Mouse (Mus musculus): ENCODE results near the gene Wscd1. TPM values are rescaled to one million over a fixed set of nuclear protein-coding genes. Genes with fewer than 3 reads are reported as not detected.
"Not testable (repeated sequence)": the region's sequence is repeated elsewhere in the genome, so short reads cannot be mapped to it uniquely, and the experiment has no call there.

Wscd1 gene
- polyA plus RNA-seq, 1 experiment from 2014 or later: 14.5 TPM

GRCm38 (mm10) chr11:71811828-71812227, 62.1 kb downstream of the Wscd1 start:
- no peak for ATAC-seq (replicated peaks; ENCODE audit: low FRiP score)
- Histone ChIP-seq H3K4me1 (no peaks in the 10 kb centered on the region), H3K4me3 (replicated peaks) (no peak overlapping the region), H3K36me3 (no peaks in the 10 kb centered on the region), H3K27ac (no peak overlapping the region), H3K4me2 (no peak overlapping the region), H3K9ac (no peak overlapping the region), H3K9me3 (replicated peaks) (no peaks in the 10 kb centered on the region), H3K27me3 (no peaks in the 10 kb centered on the region)
- 73% methylated on average over 2 of the region's 2 CpGs for WGBS

GRCm38 (mm10) chr11:71812921-71813320, 63.2 kb downstream of the Wscd1 start:
- WGBS: 85% methylated on average over 7 of the region's 7 CpGs
- Histone ChIP-seq H3K36me3 (no peaks in the 10 kb centered on the region), H3K4me2 (no peak overlapping the region), H3K4me3 (replicated peaks) (no peak overlapping the region), H3K9me3 (replicated peaks) (no peaks in the 10 kb centered on the region), H3K4me1 (no peaks in the 10 kb centered on the region), H3K9ac (no peak overlapping the region), H3K27me3 (no peaks in the 10 kb centered on the region), H3K27ac (no peak overlapping the region)
- ATAC-seq (replicated peaks; ENCODE audit: low FRiP score): no peak

- no peak overlapping the region for H3K27ac ChIP-seq
- H3K4me2 ChIP-seq: no peak overlapping the region
- H3K27me3 ChIP-seq: no peaks in the 10 kb centered on the region
- H3K4me1 ChIP-seq: no peaks in the 10 kb centered on the region
- no peaks in the 10 kb centered on the region for H3K36me3 ChIP-seq
- WGBS: 70% methylated on average over 7 of the region's 7 CpGs
- no peak overlapping the region for H3K9ac ChIP-seq
- no peaks in the 10 kb centered on the region for H3K9me3 ChIP-seq (replicated peaks)
- no peak for ATAC-seq (replicated peaks; ENCODE audit: low FRiP score)
- H3K4me3 ChIP-seq (replicated peaks): no peak overlapping the region
Observed at GRCm38 (mm10) chr11:71814511-71814910, 64.8 kb downstream of the Wscd1 start.

GRCm38 (mm10) chr11:71815326-71815725, 65.6 kb downstream of the Wscd1 start:
- H3K4me1 ChIP-seq: no peaks in the 10 kb centered on the region
- H3K36me3 ChIP-seq: no peaks in the 10 kb centered on the region
- H3K27ac ChIP-seq: no peak overlapping the region
- H3K4me2 ChIP-seq: no peak overlapping the region
- H3K9me3 ChIP-seq (replicated peaks): no peaks in the 10 kb centered on the region
- 75% methylated on average over 6 of the region's 6 CpGs for WGBS
- no peak for ATAC-seq (replicated peaks; ENCODE audit: low FRiP score)
- no peak overlapping the region for H3K4me3 ChIP-seq (replicated peaks)
- H3K9ac ChIP-seq: no peak overlapping the region
- H3K27me3 ChIP-seq: no peaks in the 10 kb centered on the region

- no peak overlapping the region for H3K4me3 ChIP-seq (replicated peaks)
- no peak overlapping the region for H3K9ac ChIP-seq
- H3K9me3 ChIP-seq (replicated peaks): no peaks in the 10 kb centered on the region
- no peaks in the 10 kb centered on the region for H3K27me3 ChIP-seq
- no peak for ATAC-seq (replicated peaks; ENCODE audit: low FRiP score)
- 84% methylated on average over 3 of the region's 3 CpGs for WGBS
- H3K27ac ChIP-seq: no peak overlapping the region
- H3K36me3 ChIP-seq: no peaks in the 10 kb centered on the region
- H3K4me1 ChIP-seq: no peaks in the 10 kb centered on the region
- H3K4me2 ChIP-seq: no peak overlapping the region
Observed at GRCm38 (mm10) chr11:71816918-71817317, 67.2 kb downstream of the Wscd1 start.

GRCm38 (mm10) chr11:71817341-71817740, 67.6 kb downstream of the Wscd1 start:
- Histone ChIP-seq H3K9ac (no peak overlapping the region), H3K4me3 (replicated peaks) (no peak overlapping the region), H3K4me2 (no peak overlapping the region), H3K27me3 (no peaks in the 10 kb centered on the region), H3K4me1 (no peaks in the 10 kb centered on the region), H3K9me3 (replicated peaks) (no peaks in the 10 kb centered on the region), H3K27ac (no peak overlapping the region), H3K36me3 (no peaks in the 10 kb centered on the region)
- ATAC-seq (replicated peaks; ENCODE audit: low FRiP score): no peak
- WGBS: 54% methylated on average over 4 of the region's 4 CpGs

- Histone ChIP-seq H3K4me2 (no peak overlapping the region), H3K27ac (no peak overlapping the region), H3K4me3 (replicated peaks) (no peak overlapping the region), H3K9ac (no peak overlapping the region), H3K27me3 (no peaks in the 10 kb centered on the region), H3K9me3 (replicated peaks) (no peaks in the 10 kb centered on the region), H3K4me1 (no peaks in the 10 kb centered on the region), H3K36me3 (no peaks in the 10 kb centered on the region)
- 62% methylated on average over 5 of the region's 5 CpGs for WGBS
- ATAC-seq (replicated peaks; ENCODE audit: low FRiP score): no peak
Observed at GRCm38 (mm10) chr11:71818111-71818510, 68.4 kb downstream of the Wscd1 start.

GRCm38 (mm10) chr11:71819901-71820300, 70.2 kb downstream of the Wscd1 start:
- no peaks in the 10 kb centered on the region for H3K36me3 ChIP-seq
- ATAC-seq (replicated peaks; ENCODE audit: low FRiP score): no peak
- H3K4me2 ChIP-seq: no peak overlapping the region

GRCm38 (mm10) chr11:71820847-71821246, 71.1 kb downstream of the Wscd1 start:
- Histone ChIP-seq H3K27me3 (no peaks in the 10 kb centered on the region), H3K27ac (no peak overlapping the region), H3K9me3 (replicated peaks) (no peaks in the 10 kb centered on the region), H3K36me3 (no peaks in the 10 kb centered on the region), H3K9ac (no peak overlapping the region), H3K4me2 (no peak overlapping the region), H3K4me1 (no peaks in the 10 kb centered on the region), H3K4me3 (replicated peaks) (no peak overlapping the region)
- 53% methylated on average over 10 of the region's 10 CpGs for WGBS
- no peak for ATAC-seq (replicated peaks; ENCODE audit: low FRiP score)

More at GRCm38 (mm10) chr11:71819901-71820300, 70.2 kb downstream of the Wscd1 start:
- H3K9me3 ChIP-seq (replicated peaks): no peaks in the 10 kb centered on the region
- H3K4me1 ChIP-seq: no peaks in the 10 kb centered on the region
- no peak overlapping the region for H3K4me3 ChIP-seq (replicated peaks)
- no peaks in the 10 kb centered on the region for H3K27me3 ChIP-seq
- no peak overlapping the region for H3K27ac ChIP-seq
- no peak overlapping the region for H3K9ac ChIP-seq
- 72% methylated on average over 9 of the region's 9 CpGs for WGBS

- H3K4me1 ChIP-seq; H3K4me3 ChIP-seq (replicated peaks); H3K27me3 ChIP-seq; ATAC-seq (replicated peaks; ENCODE audit: low FRiP score); H3K4me2 ChIP-seq; H3K9ac ChIP-seq; H3K9me3 ChIP-seq (replicated peaks); H3K27ac ChIP-seq; H3K36me3 ChIP-seq: not testable (repeated sequence)
- 73% methylated on average over 6 of the region's 6 CpGs for WGBS
Observed at GRCm38 (mm10) chr11:71821526-71821925, 71.8 kb downstream of the Wscd1 start.

- no peak for ATAC-seq (replicated peaks; ENCODE audit: low FRiP score)
- Histone ChIP-seq H3K9ac (no peak overlapping the region), H3K9me3 (replicated peaks) (no peaks in the 10 kb centered on the region), H3K4me2 (no peak overlapping the region), H3K36me3 (no peaks in the 10 kb centered on the region), H3K27me3 (no peaks in the 10 kb centered on the region), H3K4me1 (no peaks in the 10 kb centered on the region), H3K4me3 (replicated peaks) (no peak overlapping the region), H3K27ac (no peak overlapping the region)
- WGBS: 89% methylated on average over 5 of the region's 5 CpGs
Observed at GRCm38 (mm10) chr11:71822031-71822430, 72.3 kb downstream of the Wscd1 start.

- Histone ChIP-seq H3K9ac (no peak overlapping the region), H3K4me2 (no peak overlapping the region), H3K4me1 (no peaks in the 10 kb centered on the region), H3K36me3 (no peaks in the 10 kb centered on the region), H3K27ac (no peak overlapping the region), H3K27me3 (no peaks in the 10 kb centered on the region), H3K4me3 (replicated peaks) (no peak overlapping the region), H3K9me3 (replicated peaks) (no peaks in the 10 kb centered on the region)
- 63% methylated on average over 4 of the region's 4 CpGs for WGBS
- ATAC-seq (replicated peaks; ENCODE audit: low FRiP score): no peak
Observed at GRCm38 (mm10) chr11:71824971-71825370, 75.3 kb downstream of the Wscd1 start.
